Mouse (Mus musculus): ENCODE data around the gene Kank2. TPM values are rescaled to one million over a fixed set of nuclear protein-coding genes. Genes with fewer than 3 reads are reported as not detected.
A peak's percentile ranks its signal among the peaks of the same experiment; 100 is the strongest.

Gene Kank2
- polyA plus RNA-seq, 1 experiment from 2014 or later = 26.3 TPM

DNA sequence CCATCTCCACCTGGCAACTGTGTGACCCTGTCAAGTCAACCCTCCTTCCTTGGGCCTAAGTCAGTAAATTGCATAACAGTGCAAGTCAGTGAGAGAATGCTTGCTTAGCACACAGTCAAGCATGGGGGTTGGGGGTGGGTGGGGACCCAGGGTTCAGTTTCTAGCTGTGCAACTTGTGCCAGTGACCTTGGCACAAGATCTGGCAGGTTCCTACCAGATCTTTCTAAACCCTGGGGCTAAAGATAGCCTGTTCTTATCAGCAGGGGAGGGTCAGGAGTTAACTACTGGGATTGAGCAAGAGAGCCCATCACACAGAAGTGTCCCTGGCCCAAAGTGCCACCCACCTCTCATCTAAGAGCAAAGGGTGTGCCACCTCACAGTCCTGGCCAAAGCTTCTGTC lies 36.4 kb downstream of the Kank2 start:
- Histone ChIP-seq H3K9me3 (ENCODE audit: control insufficient read depth, low read length) (no peaks in the 10 kb centered on the region), H3K36me3 (ENCODE audit: control insufficient read depth, insufficient read depth, low read length) (peaks cover 4% of the 10 kb centered on the region), H3K27me3 (ENCODE audit: control insufficient read depth, insufficient read depth, low read depth, low read length) (no peaks in the 10 kb centered on the region), H3K9ac (ENCODE audit: low read length) (no peak overlapping the region), H3K4me3 (ENCODE audit: low read length) (no peak overlapping the region), H3K27ac (ENCODE audit: low read length) (peak overlapping the region; percentile 14; the same call in 1 of the 2 replicates), H3K4me2 (ENCODE audit: low read depth, low read length) (no peak overlapping the region), H3K4me1 (replicated peaks; ENCODE audit: control insufficient read depth, insufficient read depth, low read length) (peaks cover 16% of the 10 kb centered on the region)
- ATAC-seq (ENCODE audit: low read depth) = peak; percentile 3; the same call in 1 of the 2 replicates

DNA sequence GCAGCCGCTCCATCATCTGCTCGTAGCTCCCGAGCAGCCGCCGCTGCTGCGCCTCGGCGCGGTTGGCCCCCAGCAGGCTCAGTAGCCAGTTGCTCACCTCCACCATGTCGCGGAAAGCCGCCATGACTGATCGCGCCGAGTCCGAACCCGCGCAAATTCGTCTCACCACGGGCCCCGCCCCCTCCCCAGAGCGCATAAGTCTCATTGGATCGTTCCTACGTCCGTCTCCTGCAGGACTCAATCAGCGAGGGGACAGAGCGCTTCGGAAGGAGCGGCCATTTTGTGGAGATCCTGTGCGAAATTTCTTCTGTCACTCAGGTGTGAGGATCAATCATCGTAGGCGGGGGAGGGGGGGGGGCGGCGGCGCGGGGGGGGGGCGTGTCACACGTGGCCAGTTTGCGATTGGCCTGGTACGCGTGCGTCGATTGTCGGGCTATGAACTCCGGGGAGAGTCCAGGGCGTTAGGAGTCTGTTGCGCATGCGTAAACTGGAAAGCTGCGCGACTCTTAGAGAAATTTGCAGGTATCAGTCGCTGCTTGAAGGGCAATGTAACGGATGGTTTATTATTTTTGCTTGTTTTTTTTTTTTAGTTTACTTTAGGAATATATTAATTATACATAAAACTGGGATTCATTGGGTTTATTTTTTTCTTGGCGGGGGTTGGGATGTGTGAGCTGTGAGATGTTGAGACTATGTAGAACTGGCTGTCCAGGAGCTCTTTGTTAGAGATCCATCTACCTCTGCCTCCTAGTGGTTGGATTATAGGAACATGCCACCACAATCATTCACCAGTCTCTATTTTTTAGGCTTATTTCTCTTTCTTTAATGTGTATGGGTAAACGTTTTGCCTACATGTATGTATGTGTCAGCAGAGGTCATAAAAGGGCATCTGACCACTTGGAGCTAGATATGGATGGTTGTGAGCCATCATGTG lies 38.1 kb downstream of the Kank2 start, which contains the start of gene Spc24:
Gene Spc24 (minus strand): TSS at position 149 of the 934 bp plus-strand sequence.
- peak; percentile 94 for ATAC-seq (ENCODE audit: low read depth)
- H3K4me3 ChIP-seq (ENCODE audit: low read length) = peak within 1 kb of the TSS; percentile 86
- H3K4me2 ChIP-seq (ENCODE audit: low read depth, low read length) = peak within 1 kb of the TSS; percentile 71
- peaks cover 12% of the 10 kb centered on the region for H3K4me1 ChIP-seq (replicated peaks; ENCODE audit: control insufficient read depth, insufficient read depth, low read length)
- peaks cover 9% of the 10 kb centered on the region; the same call in 1 of the 2 replicates for H3K36me3 ChIP-seq (ENCODE audit: control insufficient read depth, insufficient read depth, low read length)
- WGBS = under 1% methylated on average over 50 of the region's 54 CpGs
- no peaks in the 10 kb centered on the region for H3K27me3 ChIP-seq (ENCODE audit: control insufficient read depth, insufficient read depth, low read depth, low read length)
- no peaks in the 10 kb centered on the region for H3K9me3 ChIP-seq (ENCODE audit: control insufficient read depth, low read length)
- H3K9ac ChIP-seq (ENCODE audit: low read length) = peak within 1 kb of the TSS; percentile 85
- peak within 1 kb of the TSS; percentile 62 for H3K27ac ChIP-seq (ENCODE audit: low read length)

DNA sequence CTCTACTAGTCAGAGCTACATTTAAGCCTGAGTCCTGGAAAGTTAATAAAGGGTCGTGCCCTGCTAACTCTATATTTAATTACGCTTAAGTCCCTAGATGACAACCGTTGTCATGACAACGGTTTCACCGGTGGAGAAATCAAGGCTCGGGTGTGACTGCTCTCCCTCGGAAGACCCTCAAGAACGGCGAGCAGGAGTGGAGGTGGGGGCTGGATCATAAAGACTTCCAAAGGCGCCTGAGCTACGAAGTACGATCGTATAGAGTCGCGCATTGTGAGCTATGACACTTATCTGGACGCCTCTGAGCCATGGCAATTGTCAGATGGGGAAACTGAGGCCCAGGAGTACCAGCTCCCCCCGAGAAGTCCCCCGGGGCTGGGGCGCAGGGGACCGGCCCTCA lies 38.8 kb downstream of the Kank2 start:
- Histone ChIP-seq H3K27ac (ENCODE audit: low read length) (peak overlapping the region; percentile 62), H3K9ac (ENCODE audit: low read length) (peak overlapping the region; percentile 85), H3K4me3 (ENCODE audit: low read length) (peak overlapping the region; percentile 86), H3K9me3 (ENCODE audit: control insufficient read depth, low read length) (no peaks in the 10 kb centered on the region), H3K4me2 (ENCODE audit: low read depth, low read length) (peak overlapping the region; percentile 71), H3K36me3 (ENCODE audit: control insufficient read depth, insufficient read depth, low read length) (peaks cover 9% of the 10 kb centered on the region; the same call in 1 of the 2 replicates), H3K27me3 (ENCODE audit: control insufficient read depth, insufficient read depth, low read depth, low read length) (no peaks in the 10 kb centered on the region), H3K4me1 (replicated peaks; ENCODE audit: control insufficient read depth, insufficient read depth, low read length) (peaks cover 16% of the 10 kb centered on the region)
- under 1% methylated on average over 20 of the region's 20 CpGs for WGBS
- no peak for ATAC-seq (ENCODE audit: low read depth)

DNA sequence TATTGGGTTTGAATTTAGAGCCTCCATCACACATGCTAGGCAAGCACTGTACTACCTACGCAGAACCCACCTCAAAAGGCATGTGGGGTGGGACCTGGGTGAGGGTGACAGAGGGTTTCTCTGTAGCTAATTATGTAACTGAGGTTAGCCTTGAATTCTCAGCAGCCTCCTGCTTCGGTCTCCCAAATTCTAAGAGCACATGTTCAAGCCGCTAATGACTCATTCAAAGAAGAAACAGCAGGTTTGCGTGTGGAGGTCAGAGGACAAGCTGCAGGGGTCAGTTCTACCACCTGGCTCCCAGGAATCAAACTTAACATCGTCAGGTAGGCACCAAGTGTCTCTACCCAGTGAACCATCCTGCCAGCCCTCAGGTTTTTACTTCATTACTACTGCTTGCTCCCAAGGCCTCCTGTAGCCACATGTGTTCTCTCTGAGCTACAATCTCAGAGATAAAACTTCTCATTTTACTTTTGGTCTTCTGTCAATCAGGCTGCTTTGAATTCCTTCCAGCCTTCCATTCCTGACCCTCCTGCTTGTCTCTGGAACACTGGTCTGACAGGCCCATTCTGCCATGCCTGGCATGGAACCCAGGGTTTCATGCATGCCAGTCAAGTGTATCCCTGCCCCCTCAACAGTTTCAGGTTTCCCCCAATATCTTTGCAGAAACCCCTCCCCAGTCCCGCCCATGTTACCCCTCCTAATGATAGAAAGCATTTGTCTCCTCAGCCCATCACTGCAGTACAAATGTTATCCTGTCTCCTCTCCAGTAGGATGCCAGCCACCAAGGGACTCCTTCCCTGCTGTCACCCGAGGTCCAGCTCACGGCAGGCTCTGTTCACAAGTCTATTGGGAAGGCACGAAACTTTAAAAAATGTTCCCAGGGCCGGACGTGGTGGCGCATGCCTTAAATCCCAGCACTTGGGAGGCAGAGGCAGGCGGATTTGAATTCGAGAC lies 39.7 kb downstream of the Kank2 start:
- Histone ChIP-seq H3K4me2 (ENCODE audit: low read depth, low read length) (peak overlapping the region; percentile 71), H3K36me3 (ENCODE audit: control insufficient read depth, insufficient read depth, low read length) (peaks cover 9% of the 10 kb centered on the region; the same call in 1 of the 2 replicates), H3K4me3 (ENCODE audit: low read length) (peak overlapping the region; percentile 86), H3K27ac (ENCODE audit: low read length) (no peak overlapping the region), H3K9ac (ENCODE audit: low read length) (peak overlapping the region; percentile 85), H3K4me1 (replicated peaks; ENCODE audit: control insufficient read depth, insufficient read depth, low read length) (peaks cover 20% of the 10 kb centered on the region), H3K27me3 (ENCODE audit: control insufficient read depth, insufficient read depth, low read depth, low read length) (no peaks in the 10 kb centered on the region), H3K9me3 (ENCODE audit: control insufficient read depth, low read length) (no peaks in the 10 kb centered on the region)
- ATAC-seq (ENCODE audit: low read depth) = no peak
- WGBS = 44% methylated on average over 14 of the region's 14 CpGs

DNA sequence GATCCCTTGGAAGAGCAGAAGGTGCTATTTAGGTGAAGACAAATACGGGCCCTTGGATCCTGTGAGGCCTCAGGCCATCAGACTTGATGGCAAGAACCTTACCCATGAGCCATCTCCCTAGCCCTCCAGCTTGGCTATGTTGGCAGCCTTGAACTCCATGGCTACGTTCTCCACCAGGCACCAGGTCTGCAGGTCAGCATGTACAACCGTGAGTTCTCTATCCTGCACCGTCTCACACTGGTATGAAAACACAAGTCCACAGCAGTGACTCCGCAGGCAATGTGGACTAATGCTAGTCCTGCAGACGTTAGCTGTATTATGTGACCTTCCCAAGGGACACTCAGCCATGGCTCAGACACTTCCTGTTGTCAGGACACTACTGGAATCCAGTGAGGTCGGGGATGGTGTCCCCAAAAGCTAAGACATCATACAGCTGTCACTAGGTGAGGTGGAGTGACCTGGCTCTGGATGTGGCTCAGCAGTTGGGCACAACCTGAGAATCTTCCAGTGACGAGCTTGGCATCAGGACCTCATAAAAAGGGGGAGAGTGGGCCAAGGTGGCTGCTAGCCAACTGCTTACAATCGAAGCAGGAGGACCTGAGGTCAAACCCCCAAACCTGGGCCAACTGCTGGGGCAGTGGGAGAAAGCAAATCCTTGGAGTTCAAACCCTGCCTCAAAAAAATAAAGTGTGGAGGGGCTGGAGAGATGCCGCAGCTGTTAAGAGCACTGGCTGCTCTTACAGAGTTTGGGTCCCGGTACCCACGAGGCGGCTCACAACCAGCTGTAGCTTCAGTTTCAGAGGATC lies 43.8 kb downstream of the Kank2 start:
- ATAC-seq (ENCODE audit: low read depth) = peak; percentile 24
- H3K4me1 ChIP-seq (replicated peaks; ENCODE audit: control insufficient read depth, insufficient read depth, low read length) = peaks cover 32% of the 10 kb centered on the region
- 55% methylated on average over 13 of the region's 13 CpGs for WGBS
- no peak overlapping the region for H3K4me3 ChIP-seq (ENCODE audit: low read length)
- no peaks in the 10 kb centered on the region for H3K9me3 ChIP-seq (ENCODE audit: control insufficient read depth, low read length)
- no peak overlapping the region for H3K4me2 ChIP-seq (ENCODE audit: low read depth, low read length)
- H3K9ac ChIP-seq (ENCODE audit: low read length) = no peak overlapping the region
- H3K36me3 ChIP-seq (ENCODE audit: control insufficient read depth, insufficient read depth, low read length) = peaks cover 10% of the 10 kb centered on the region
- H3K27me3 ChIP-seq (ENCODE audit: control insufficient read depth, insufficient read depth, low read depth, low read length) = no peaks in the 10 kb centered on the region
- H3K27ac ChIP-seq (ENCODE audit: low read length) = peak overlapping the region; percentile 68

DNA sequence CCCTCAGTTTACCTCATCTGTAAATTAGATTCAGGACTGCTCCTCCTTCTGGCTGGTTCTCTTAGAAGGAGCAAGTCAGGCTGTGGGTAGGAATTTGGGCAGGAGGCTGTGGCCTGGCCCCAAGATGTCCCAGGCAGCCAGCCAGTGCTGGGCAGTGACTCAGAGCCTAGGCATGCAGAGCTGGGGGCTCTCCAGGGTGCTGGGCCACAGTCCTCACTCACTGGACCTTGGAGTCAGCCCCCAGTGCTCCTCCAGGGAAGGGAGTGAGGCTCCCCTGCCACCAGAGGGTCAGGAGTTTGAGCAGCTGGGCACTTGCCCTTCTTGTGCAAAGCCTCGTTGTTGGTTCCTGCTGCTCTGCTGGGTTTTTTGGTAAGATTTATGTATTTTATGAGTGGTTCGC lies 44.5 kb downstream of the Kank2 start:
- peaks cover 32% of the 10 kb centered on the region for H3K4me1 ChIP-seq (replicated peaks; ENCODE audit: control insufficient read depth, insufficient read depth, low read length)
- 39% methylated on average over 2 of the region's 2 CpGs for WGBS
- H3K27ac ChIP-seq (ENCODE audit: low read length) = peak overlapping the region; percentile 68
- no peak overlapping the region for H3K4me2 ChIP-seq (ENCODE audit: low read depth, low read length)
- no peak overlapping the region for H3K9ac ChIP-seq (ENCODE audit: low read length)
- peak; percentile 79 for ATAC-seq (ENCODE audit: low read depth)
- H3K4me3 ChIP-seq (ENCODE audit: low read length) = no peak overlapping the region
- peaks cover 15% of the 10 kb centered on the region for H3K36me3 ChIP-seq (ENCODE audit: control insufficient read depth, insufficient read depth, low read length)
- H3K27me3 ChIP-seq (ENCODE audit: control insufficient read depth, insufficient read depth, low read depth, low read length) = no peaks in the 10 kb centered on the region
- no peaks in the 10 kb centered on the region for H3K9me3 ChIP-seq (ENCODE audit: control insufficient read depth, low read length)

DNA sequence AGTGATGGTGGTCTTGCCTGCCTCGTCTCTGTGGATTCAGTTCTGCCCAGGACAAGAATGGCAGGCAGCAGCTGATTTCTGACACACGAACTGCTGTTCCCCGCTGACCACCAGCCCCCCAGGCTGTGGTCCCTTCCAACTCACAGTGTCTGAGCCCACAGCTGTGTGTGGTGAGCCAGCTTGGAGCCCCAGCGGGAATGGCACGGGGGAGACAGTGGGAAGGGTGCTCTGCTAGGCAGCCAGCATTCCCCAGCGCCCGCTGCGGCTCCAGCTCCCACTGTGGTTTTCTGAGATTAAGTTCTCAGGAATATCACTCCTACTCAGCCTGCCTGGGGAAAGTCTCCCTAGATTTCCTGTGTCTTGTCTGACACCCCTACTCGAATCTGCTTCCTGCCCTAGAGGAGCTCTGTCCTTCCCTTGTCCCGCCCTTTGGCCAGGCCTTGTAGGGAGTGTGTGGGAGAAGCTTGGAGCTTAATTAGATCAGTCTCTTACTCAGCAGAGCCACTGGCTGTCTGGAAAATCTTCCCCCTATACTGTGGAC lies 46.2 kb downstream of the Kank2 start:
- H3K4me2 ChIP-seq (ENCODE audit: low read depth, low read length) = no peak overlapping the region

DNA sequence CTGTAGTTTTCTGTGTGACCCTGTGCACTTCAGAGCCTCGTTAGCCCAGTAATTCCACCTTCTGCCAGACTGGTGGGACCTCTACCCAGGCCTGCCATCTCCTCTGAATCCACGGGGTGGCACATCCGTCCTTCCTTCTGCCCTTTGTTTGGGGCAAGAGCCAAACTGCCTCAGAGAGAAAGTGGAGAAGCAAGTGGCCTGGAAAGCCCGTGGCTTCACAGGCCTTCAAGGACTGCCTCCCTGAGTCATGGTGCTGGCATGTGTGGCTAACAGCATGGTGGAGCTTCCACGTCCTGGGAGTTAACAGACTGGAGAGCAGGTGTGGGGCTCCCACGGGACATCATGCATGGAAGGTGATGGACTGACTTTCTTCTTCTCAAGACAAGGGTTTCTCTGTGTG lies 47.2 kb downstream of the Kank2 start:
- ATAC-seq (ENCODE audit: low read depth) = no peak; the same call in 1 of the 2 replicates
- no peaks in the 10 kb centered on the region for H3K27me3 ChIP-seq (ENCODE audit: control insufficient read depth, insufficient read depth, low read depth, low read length)
- H3K4me2 ChIP-seq (ENCODE audit: low read depth, low read length) = no peak overlapping the region
- WGBS = 60% methylated on average over 6 of the region's 6 CpGs
- no peak overlapping the region for H3K9ac ChIP-seq (ENCODE audit: low read length)
- peak overlapping the region; percentile 34; the same call in 1 of the 2 replicates for H3K27ac ChIP-seq (ENCODE audit: low read length)
- H3K9me3 ChIP-seq (ENCODE audit: control insufficient read depth, low read length) = no peaks in the 10 kb centered on the region
- H3K4me1 ChIP-seq (replicated peaks; ENCODE audit: control insufficient read depth, insufficient read depth, low read length) = peaks cover 41% of the 10 kb centered on the region
- H3K36me3 ChIP-seq (ENCODE audit: control insufficient read depth, insufficient read depth, low read length) = peaks cover 25% of the 10 kb centered on the region
- H3K4me3 ChIP-seq (ENCODE audit: low read length) = no peak overlapping the region

More for the DNA sequence above, 46.2 kb downstream of the Kank2 start:
- peaks cover 41% of the 10 kb centered on the region for H3K4me1 ChIP-seq (replicated peaks; ENCODE audit: control insufficient read depth, insufficient read depth, low read length)
- H3K9ac ChIP-seq (ENCODE audit: low read length) = 0 out of 2 replicates have a peak overlapping the region, but pooled peaks have one; percentile 4
- ATAC-seq (ENCODE audit: low read depth) = peak; percentile 4; the same call in 1 of the 2 replicates
- peaks cover 24% of the 10 kb centered on the region for H3K36me3 ChIP-seq (ENCODE audit: control insufficient read depth, insufficient read depth, low read length)
- 38% methylated on average over 10 of the region's 10 CpGs for WGBS
- no peaks in the 10 kb centered on the region for H3K9me3 ChIP-seq (ENCODE audit: control insufficient read depth, low read length)
- H3K4me3 ChIP-seq (ENCODE audit: low read length) = no peak overlapping the region
- peak overlapping the region; percentile 71 for H3K27ac ChIP-seq (ENCODE audit: low read length)
- H3K27me3 ChIP-seq (ENCODE audit: control insufficient read depth, insufficient read depth, low read depth, low read length) = no peaks in the 10 kb centered on the region

Measured in lung, embryonic 16.5 days (tissue).